Mouse (Mus musculus) intestine, postnatal 0 days (tissue): Measurements from ENCODE around the gene Rrp15. TPM values are rescaled to one million over a fixed set of nuclear protein-coding genes. Genes with fewer than 3 reads are reported as not detected.

Source experiments
- ATAC-seq: fragments of 200-750 bp; cut with Nextera tagmentation; 2 replicates; pipeline ENCODE4 v1.8.0; 2017; ENCODE audit warnings: mild to moderate bottlenecking, moderate TSS enrichment, moderate library complexity
- H3K27ac ChIP-seq: fragments of 300-500 bp; sonication (generic); 2 replicates; pipeline ENCODE4 v1.5.1; 2014; ENCODE audit warnings: mild to moderate bottlenecking, low read depth, low read length, moderate library complexity
- H3K27me3 ChIP-seq: fragments of 300-500 bp; sonication (generic); replicated peaks from 2 replicates; pipeline ENCODE4 v1.6.1; 2014; ENCODE audit warnings: low read length, mixed read lengths; ENCODE audit not compliant: control insufficient read depth, insufficient read depth
- H3K36me3 ChIP-seq: fragments of 300-500 bp; sonication (generic); 2 replicates; pipeline ENCODE4 v1.6.1; 2014; ENCODE audit warnings: mild to moderate bottlenecking, moderate library complexity; ENCODE audit not compliant: control insufficient read depth, insufficient read depth
- H3K4me1 ChIP-seq: fragments of 300-500 bp; sonication (generic); replicated peaks from 2 replicates; pipeline ENCODE4 v1.6.1; 2014; ENCODE audit warnings: antibody characterized with exemption, low read length, mixed read lengths; ENCODE audit not compliant: control insufficient read depth, insufficient read depth
- H3K4me2 ChIP-seq: fragments of 300-500 bp; sonication (generic); replicated peaks from 2 replicates; pipeline ENCODE4 v1.6.1; 2014; ENCODE audit warnings: low read depth, mild to moderate bottlenecking, moderate library complexity
- H3K4me3 ChIP-seq: fragments of 300-500 bp; sonication (generic); 2 replicates; pipeline ENCODE4 v1.5.1; 2014; ENCODE audit warnings: low read depth, low read length
- H3K9ac ChIP-seq: fragments of 300-500 bp; sonication (generic); 2 replicates; pipeline ENCODE4 v1.6.1; 2014; ENCODE audit warnings: mild to moderate bottlenecking, low read depth, low read length
- H3K9me3 ChIP-seq: fragments of 300-500 bp; sonication (generic); 2 replicates; pipeline ENCODE4 v1.6.1; 2016; ENCODE audit warnings: mixed run types; ENCODE audit not compliant: control insufficient read depth
- CTCF ChIP-seq: sonication (generic); IDR thresholded peaks from 2 replicates; pipeline ENCODE4 v1.5.1; 2016; ENCODE audit warnings: low read depth, mild to moderate bottlenecking, control low read depth, antibody characterized with exemption, moderate library complexity
- WGBS: fragments of 180-500 bp; shearing (Covaris S2); extraction: QIAGEN DNeasy Blood & Tissue Kit; methylation state at CpG from one replicate; pipeline ENCODE4 v1.1.7; 2014; 5-methylcytosine and 5-hydroxymethylcytosine counted together
- polyA plus RNA-seq: library from polyadenylated mRNA; unstranded; fragments of >200 nt; fragmentation: Nextera tagmentation; extraction: Ambion mirVana; gene quantifications from 2 replicates; pipeline ENCODE4 v1.2.1, GENCODE M21; 2015

Rrp15 gene
- polyA plus RNA-seq, 1 experiment from 2014 or later = 21.9 TPM

GRCm38 (mm10) chr1:186719708-186720107 is 29.4 kb downstream of the Rrp15 start:
- peaks cover 30% of the 10 kb centered on the region for H3K36me3 ChIP-seq
- no peak overlapping the region for H3K4me3 ChIP-seq
- no peak overlapping the region for H3K4me2 ChIP-seq
- WGBS = 93% methylated on average over 9 of the region's 9 CpGs
- peak; percentile 58 for TF ChIP-seq CTCF
- no peaks in the 10 kb centered on the region for H3K4me1 ChIP-seq
- no peaks in the 10 kb centered on the region for H3K9me3 ChIP-seq
- no peaks in the 10 kb centered on the region for H3K27me3 ChIP-seq
- no peak overlapping the region for H3K27ac ChIP-seq
- H3K9ac ChIP-seq = no peak overlapping the region
- no peak for ATAC-seq

GRCm38 (mm10) chr1:186718881-186719280 is 30.3 kb downstream of the Rrp15 start:
- H3K4me1 ChIP-seq = no peaks in the 10 kb centered on the region
- no peak overlapping the region for H3K4me3 ChIP-seq
- H3K9me3 ChIP-seq = no peaks in the 10 kb centered on the region
- no peak overlapping the region for H3K4me2 ChIP-seq
- no peak overlapping the region for H3K27ac ChIP-seq
- no peak for ATAC-seq
- H3K27me3 ChIP-seq = no peaks in the 10 kb centered on the region
- H3K9ac ChIP-seq = no peak overlapping the region
- no peak for TF ChIP-seq CTCF
- 85% methylated on average over 5 of the region's 5 CpGs for WGBS
- peaks cover 30% of the 10 kb centered on the region for H3K36me3 ChIP-seq

GRCm38 (mm10) chr1:186714980-186715896 is 33.9 kb downstream of the Rrp15 start:
- ATAC-seq = no peak
- no peak for TF ChIP-seq CTCF
- H3K4me1 ChIP-seq = no peaks in the 10 kb centered on the region
- H3K4me2 ChIP-seq = no peak overlapping the region
- H3K9me3 ChIP-seq = no peaks in the 10 kb centered on the region
- H3K36me3 ChIP-seq = peaks cover 25% of the 10 kb centered on the region
- H3K4me3 ChIP-seq = no peak overlapping the region
- H3K27ac ChIP-seq = no peak overlapping the region
- no peak overlapping the region for H3K9ac ChIP-seq
- 77% methylated on average over 17 of the region's 17 CpGs for WGBS
- H3K27me3 ChIP-seq = no peaks in the 10 kb centered on the region

- TF ChIP-seq CTCF = no peak
- ATAC-seq = no peak
- no peak overlapping the region for H3K27ac ChIP-seq
- H3K36me3 ChIP-seq = peaks cover 21% of the 10 kb centered on the region
- no peak overlapping the region for H3K4me3 ChIP-seq
- no peak overlapping the region for H3K4me2 ChIP-seq
- H3K9me3 ChIP-seq = no peaks in the 10 kb centered on the region
- no peaks in the 10 kb centered on the region for H3K4me1 ChIP-seq
- H3K27me3 ChIP-seq = no peaks in the 10 kb centered on the region
- WGBS = 87% methylated on average over 4 of the region's 4 CpGs
- no peak overlapping the region for H3K9ac ChIP-seq
Observed at GRCm38 (mm10) chr1:186714215-186714614, 34.9 kb downstream of the Rrp15 start.

GRCm38 (mm10) chr1:186712802-186713471 is 36.2 kb downstream of the Rrp15 start:
- no peak overlapping the region for H3K4me3 ChIP-seq
- peak; percentile 82 for TF ChIP-seq CTCF
- no peak overlapping the region for H3K4me2 ChIP-seq
- under 1% methylated on average over 3 of the region's 3 CpGs for WGBS
- H3K27ac ChIP-seq = no peak overlapping the region
- H3K9ac ChIP-seq = no peak overlapping the region
- ATAC-seq = no peak
- H3K9me3 ChIP-seq = no peaks in the 10 kb centered on the region
- no peaks in the 10 kb centered on the region for H3K27me3 ChIP-seq
- H3K36me3 ChIP-seq = peaks cover 11% of the 10 kb centered on the region
- H3K4me1 ChIP-seq = no peaks in the 10 kb centered on the region

- TF ChIP-seq CTCF = no peak
- peak within 1 kb of the TSS; percentile 97 for H3K4me2 ChIP-seq
- H3K27ac ChIP-seq = no peak within 1 kb of the TSS; the same call in 1 of the 2 replicates
- H3K9me3 ChIP-seq = no peaks in the 10 kb centered on the region
- no peaks in the 10 kb centered on the region for H3K4me1 ChIP-seq
- peak within 1 kb of the TSS; percentile 62 for H3K4me3 ChIP-seq
- H3K27me3 ChIP-seq = peaks cover 12% of the 10 kb centered on the region; the same call in 1 of the 2 replicates
- 3% methylated on average over 12 of the region's 12 CpGs for WGBS
- no peaks in the 10 kb centered on the region for H3K36me3 ChIP-seq
- ATAC-seq = no peak
- peak within 1 kb of the TSS; percentile 50 for H3K9ac ChIP-seq
Observed at GRCm38 (mm10) chr1:186705915-186706248, 43.3 kb downstream of the Rrp15 start, which contains the start of gene Tgfb2. TSS of gene Tgfb2 (minus strand) at chr1:186705989.
